Mouse (Mus musculus): ENCODE data around the gene Ints7.

The Ints7 gene

GRCm38 (mm10) chr1:191634116-191634515 lies 58.7 kb downstream of the Ints7 start:
- DNase-seq, result no peak

- DNase-seq, result no peak
Measured at GRCm38 (mm10) chr1:191638404-191638803, 63.0 kb downstream of the Ints7 start.

GRCm38 (mm10) chr1:191639200-191639807 lies 63.9 kb downstream of the Ints7 start:
- no peak for DNase-seq

GRCm38 (mm10) chr1:191640146-191640545 lies 64.7 kb downstream of the Ints7 start:
- no peak for DNase-seq

GRCm38 (mm10) chr1:191640848-191641247 lies 65.4 kb downstream of the Ints7 start:
- DNase-seq, result no peak

- peak in 1 of 2 experiments; percentile 9 for DNase-seq
Measured at GRCm38 (mm10) chr1:191641438-191641837, 66.0 kb downstream of the Ints7 start.

GRCm38 (mm10) chr1:191642903-191643302 lies 67.5 kb downstream of the Ints7 start:
- DNase-seq, result no peak

GRCm38 (mm10) chr1:191645921-191646320 lies 70.5 kb downstream of the Ints7 start:
- no peak for DNase-seq

GRCm38 (mm10) chr1:191647590-191647989 lies 72.2 kb downstream of the Ints7 start:
- no peak for DNase-seq

- peak in 1 of 2 experiments; percentile 11 for DNase-seq
Measured at GRCm38 (mm10) chr1:191659441-191659840, 84.0 kb downstream of the Ints7 start.

- DNase-seq, result no peak
Measured at GRCm38 (mm10) chr1:191661019-191661796, 85.8 kb downstream of the Ints7 start.

GRCm38 (mm10) chr1:191662178-191662898 lies 86.9 kb downstream of the Ints7 start:
- no peak for DNase-seq

- no peak for DNase-seq
Measured at GRCm38 (mm10) chr1:191662899-191663500, 87.6 kb downstream of the Ints7 start.

- no peak for DNase-seq
Measured at GRCm38 (mm10) chr1:191663603-191664002, 88.2 kb downstream of the Ints7 start.

- DNase-seq, result no peak
Measured at GRCm38 (mm10) chr1:191666351-191666750, 90.9 kb downstream of the Ints7 start.

GRCm38 (mm10) chr1:191668030-191668429 lies 92.6 kb downstream of the Ints7 start:
- DNase-seq, result no peak
